In genomic region chr11:117599788-117600263, GRCm38 (mm10) we compare ENCODE assay signal across 8 mouse cellular contexts. TPM values are rescaled to one million over a fixed set of nuclear protein-coding genes. Genes with fewer than 3 reads are reported as not detected.
A peak's percentile ranks its signal among the peaks of the same experiment; 100 is the strongest.
DNase-seq lines count a peak whose midpoint lies in the region; ATAC-seq and TF ChIP-seq lines count a peak whose summit lies in the region.

No protein-coding gene starts in this region.

- H3K4me1 ChIP-seq in heart, embryonic 12.5 days (replicated peaks), result peaks cover 21% of the 10 kb centered on the region
- peaks cover 55% of the 10 kb centered on the region for H3K4me1 ChIP-seq in hindbrain, embryonic 15.5 days (replicated peaks)
- H3K4me1 ChIP-seq in midbrain, embryonic 11.5 days (ENCODE audit: control insufficient read depth, insufficient read depth, low read length), result peaks cover 32% of the 10 kb centered on the region

- 16% methylated on average over 14 of the region's 14 CpGs for WGBS in heart, embryonic 12.5 days
- WGBS in hindbrain, embryonic 15.5 days, result 12% methylated on average over 14 of the region's 14 CpGs
- WGBS in midbrain, embryonic 11.5 days, result 13% methylated on average over 14 of the region's 14 CpGs

- H3K9me3 ChIP-seq in heart, embryonic 12.5 days (replicated peaks), result no peaks in the 10 kb centered on the region
- no peaks in the 10 kb centered on the region for H3K9me3 ChIP-seq in hindbrain, embryonic 15.5 days
- no peaks in the 10 kb centered on the region for H3K9me3 ChIP-seq in midbrain, embryonic 11.5 days (ENCODE audit: control insufficient read depth, low read length)

- ATAC-seq in heart, embryonic 12.5 days (ENCODE audit: insufficient number of reproducible peaks, low FRiP score), result no peak
- no peak for ATAC-seq in hindbrain, embryonic 15.5 days (ENCODE audit: low FRiP score, low read depth)
- no peak for ATAC-seq in midbrain, embryonic 11.5 days (ENCODE audit: low FRiP score)

- no peaks in the 10 kb centered on the region for H3K36me3 ChIP-seq in heart, embryonic 12.5 days
- no peaks in the 10 kb centered on the region for H3K36me3 ChIP-seq in hindbrain, embryonic 15.5 days
- no peaks in the 10 kb centered on the region for H3K36me3 ChIP-seq in midbrain, embryonic 11.5 days (ENCODE audit: control insufficient read depth, insufficient read depth, low read length)

- H3K9ac ChIP-seq in heart, embryonic 12.5 days, result no peak overlapping the region
- H3K9ac ChIP-seq in hindbrain, embryonic 15.5 days, result no peak overlapping the region
- no peak overlapping the region for H3K9ac ChIP-seq in midbrain, embryonic 11.5 days (ENCODE audit: low read length)

- no peak for TF ChIP-seq CTCF in brain, embryonic 14.5 days (IDR thresholded peaks at IDR 0.05; ENCODE audit: borderline replicate concordance, extremely low read depth, insufficient read depth, insufficient read length)

- H3K27me3 ChIP-seq in heart, embryonic 12.5 days (replicated peaks), result peaks cover 69% of the 10 kb centered on the region
- 0 out of 2 replicates have a peak, but pooled peaks cover 3% of the 10 kb centered on the region for H3K27me3 ChIP-seq in hindbrain, embryonic 15.5 days
- H3K27me3 ChIP-seq in midbrain, embryonic 11.5 days (ENCODE audit: control insufficient read depth, insufficient read depth, low read length), result peaks cover 26% of the 10 kb centered on the region

- peak overlapping the region; percentile 46 for H3K4me3 ChIP-seq in heart, embryonic 12.5 days
- H3K4me3 ChIP-seq in hindbrain, embryonic 15.5 days, result no peak overlapping the region
- no peak overlapping the region for H3K4me3 ChIP-seq in midbrain, embryonic 11.5 days (ENCODE audit: low read depth, low read length)

- intact Hi-C loops in heart, postnatal 10 days (cut with DNase I), result loop anchor here (2.0 kb wide), 1 partner anchor 55 kb away; the partner anchor contains the start of gene Tnrc6c

- H3K4me2 ChIP-seq in heart, embryonic 12.5 days, result peak overlapping the region; percentile 72
- H3K4me2 ChIP-seq in hindbrain, embryonic 15.5 days, result peak overlapping the region; percentile 28
- peak overlapping the region; percentile 18; the same call in 1 of the 2 replicates for H3K4me2 ChIP-seq in midbrain, embryonic 11.5 days

- no peak for TF ChIP-seq POLR2A in brain, embryonic 14.5 days (IDR thresholded peaks at IDR 0.05; ENCODE audit: borderline replicate concordance, extremely low read depth, insufficient read depth, insufficient read length, poor library complexity, severe bottlenecking)

- no peak overlapping the region for H3K27ac ChIP-seq in heart, embryonic 12.5 days (ENCODE audit: poor library complexity, severe bottlenecking)
- peak overlapping the region; percentile 81 for H3K27ac ChIP-seq in hindbrain, embryonic 15.5 days (replicated peaks)
- no peak overlapping the region for H3K27ac ChIP-seq in midbrain, embryonic 11.5 days (ENCODE audit: low read depth, low read length)

- no peak for DNase-seq in heart, postnatal 10 days
- DNase-seq in brain, embryonic 14.5 days (ENCODE audit: low read depth), result peak; percentile 47
- DNase-seq in midbrain, embryonic 11.5 days (ENCODE audit: low spot score, missing footprints), result peak; percentile 89
- no peak for DNase-seq in Muller cell, postnatal 12 days (ENCODE audit: inconsistent ontology term)
- DNase-seq in yolk sac, embryonic 10.5 days (ENCODE audit: low spot score), result no peak
- DNase-seq in layer of hippocampus, adult 18-20 months (ENCODE audit: low spot score in 2 of 2), result no peak

RNA-seq across cellular contexts. Expression of gene Tnrc6c, which starts 54.3 kb away (rescaled TPM):
- 7.6 and 8.2 TPM in 2 replicates for polyA plus RNA-seq in heart, embryonic 12.5 days (2016; fragmentation: Nextera tagmentation; extraction: Ambion mirVana)
- total RNA-seq in heart, postnatal 10 days (2021), result 10 to 100 TPM; 32.2 to 33.9 TPM
- polyA plus RNA-seq in brain, embryonic 14.5 days (2012; rRNA removed), result 54.3 and 82.0 TPM in 2 replicates
- polyA plus RNA-seq in hindbrain, embryonic 15.5 days (2015; fragmentation: Nextera tagmentation; extraction: Ambion mirVana), result 24.2 and 24.7 TPM in 2 replicates
- 14.6 and 15.1 TPM in 2 replicates for polyA plus RNA-seq in midbrain, embryonic 11.5 days (2014; fragmentation: Nextera tagmentation; extraction: Ambion mirVana)
- 10 to 100 TPM; 66.1 to 67.7 TPM for total RNA-seq in layer of hippocampus, adult 18-20 months (2021)

Comparison
In these comparisons a context has a peak if more than half of its experiments do, and no peak if none do; other contexts are left out.
1. H3K4me2 ChIP-seq: peak in every context shown above with its lines; median percentile 72 in heart, embryonic 12.5 days; 28 in hindbrain, embryonic 15.5 days; 18 in midbrain, embryonic 11.5 days.
2. DNase-seq: peak in brain, embryonic 14.5 days (single experiment) and midbrain, embryonic 11.5 days (single experiment); none in heart, postnatal 10 days (0 of 2), Muller cell, postnatal 12 days (single experiment), yolk sac, embryonic 10.5 days (single experiment) and layer of hippocampus, adult 18-20 months (0 of 2).